Mouse (Mus musculus): ENCODE measurements around the gene Cited4. TPM values are rescaled to one million over a fixed set of nuclear protein-coding genes. Genes with fewer than 3 reads are reported as not detected.

Gene Cited4
- polyA plus RNA-seq (2015; fragmentation: Nextera tagmentation; extraction: Ambion mirVana), result 10.6 and 13.1 TPM in 2 replicates

DNA sequence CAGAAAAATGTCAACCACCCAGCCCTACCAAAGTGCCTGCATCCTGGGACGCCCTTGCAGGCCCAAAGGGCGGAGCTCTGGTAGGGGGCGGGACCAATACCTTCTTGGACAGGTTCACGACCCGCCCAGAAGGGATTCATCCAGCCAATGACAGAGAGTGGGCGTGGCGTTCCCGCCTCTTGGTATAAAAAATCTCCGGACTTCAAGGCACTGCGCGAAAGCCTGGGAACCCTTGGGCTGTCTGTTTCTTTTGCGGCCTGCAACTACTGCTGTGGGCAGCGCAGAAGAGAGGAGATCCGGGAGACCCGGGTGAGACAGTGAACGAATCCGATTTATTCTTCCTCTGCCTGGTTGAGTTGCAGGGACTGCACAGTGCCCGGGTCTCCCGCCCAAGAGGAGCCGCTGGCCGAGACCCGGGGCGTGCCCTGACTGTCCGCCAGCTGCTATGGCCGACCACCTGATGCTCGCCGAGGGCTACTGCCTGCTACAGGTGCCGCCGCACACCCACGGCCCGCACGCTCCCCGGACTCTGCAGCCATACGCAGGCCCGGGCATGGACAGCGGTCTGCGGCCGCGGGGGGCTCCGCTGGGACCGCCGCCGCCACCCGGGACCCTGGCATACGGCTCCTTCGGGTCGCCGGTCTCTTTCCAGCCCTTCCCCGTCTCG lies at the start of gene Cited4:
Gene Cited4, plus strand, starts transcription at position 215 of the 667 bp plus-strand sequence.
- Histone ChIP-seq H3K4me1 (ENCODE audit: insufficient read depth, low read length) (peaks cover 18% of the 10 kb centered on the region), H3K27me3 (ENCODE audit: insufficient read depth, low read length) (peaks cover 9% of the 10 kb centered on the region; the same call in 1 of the 2 replicates), H3K9me3 (ENCODE audit: low read length) (no peaks in the 10 kb centered on the region), H3K27ac (ENCODE audit: low read length) (peak within 1 kb of the TSS; percentile 54; the same call in 1 of the 2 replicates), H3K4me3 (ENCODE audit: low read length) (peak within 1 kb of the TSS; percentile 66), H3K9ac (replicated peaks; ENCODE audit: low read length) (peak within 1 kb of the TSS; percentile 76), H3K36me3 (ENCODE audit: insufficient read depth, low read length) (no peaks in the 10 kb centered on the region), H3K4me2 (replicated peaks; ENCODE audit: low read depth, low read length) (peak within 1 kb of the TSS; percentile 100)
- peak; percentile 95 for ATAC-seq (ENCODE audit: low FRiP score, low TSS enrichment)
- under 1% methylated on average over 37 of the region's 50 CpGs for WGBS

DNA sequence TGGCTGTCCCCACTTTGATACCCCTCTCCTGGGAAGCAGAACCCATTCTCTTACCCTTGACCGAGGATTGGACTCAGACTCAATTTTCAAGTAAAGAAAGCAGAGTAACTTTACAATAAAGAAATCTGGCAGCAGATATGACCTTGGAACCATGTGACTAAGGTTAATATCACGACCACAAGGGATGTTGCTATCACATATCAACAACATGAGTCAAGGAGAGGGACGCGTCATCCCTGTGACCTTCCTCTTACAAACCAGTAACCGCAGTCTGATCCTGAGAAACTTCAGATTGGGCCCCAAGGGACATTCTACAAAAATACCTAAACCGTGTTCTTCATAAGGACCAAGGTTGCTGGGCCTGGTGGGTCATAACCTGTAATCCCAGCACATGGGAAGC lies 38.6 kb upstream of the Cited4 start:
- Histone ChIP-seq H3K27me3 (ENCODE audit: insufficient read depth, low read length) (no peaks in the 10 kb centered on the region), H3K36me3 (ENCODE audit: insufficient read depth, low read length) (no peaks in the 10 kb centered on the region), H3K4me3 (ENCODE audit: low read length) (no peak overlapping the region), H3K4me2 (replicated peaks; ENCODE audit: low read depth, low read length) (no peak overlapping the region), H3K9ac (replicated peaks; ENCODE audit: low read length) (no peak overlapping the region), H3K27ac (ENCODE audit: low read length) (no peak overlapping the region), H3K4me1 (ENCODE audit: insufficient read depth, low read length) (no peaks in the 10 kb centered on the region), H3K9me3 (ENCODE audit: low read length) (no peaks in the 10 kb centered on the region)
- ATAC-seq (ENCODE audit: low FRiP score, low TSS enrichment), result no peak
- WGBS, result 84% methylated on average over 6 of the region's 6 CpGs

DNA sequence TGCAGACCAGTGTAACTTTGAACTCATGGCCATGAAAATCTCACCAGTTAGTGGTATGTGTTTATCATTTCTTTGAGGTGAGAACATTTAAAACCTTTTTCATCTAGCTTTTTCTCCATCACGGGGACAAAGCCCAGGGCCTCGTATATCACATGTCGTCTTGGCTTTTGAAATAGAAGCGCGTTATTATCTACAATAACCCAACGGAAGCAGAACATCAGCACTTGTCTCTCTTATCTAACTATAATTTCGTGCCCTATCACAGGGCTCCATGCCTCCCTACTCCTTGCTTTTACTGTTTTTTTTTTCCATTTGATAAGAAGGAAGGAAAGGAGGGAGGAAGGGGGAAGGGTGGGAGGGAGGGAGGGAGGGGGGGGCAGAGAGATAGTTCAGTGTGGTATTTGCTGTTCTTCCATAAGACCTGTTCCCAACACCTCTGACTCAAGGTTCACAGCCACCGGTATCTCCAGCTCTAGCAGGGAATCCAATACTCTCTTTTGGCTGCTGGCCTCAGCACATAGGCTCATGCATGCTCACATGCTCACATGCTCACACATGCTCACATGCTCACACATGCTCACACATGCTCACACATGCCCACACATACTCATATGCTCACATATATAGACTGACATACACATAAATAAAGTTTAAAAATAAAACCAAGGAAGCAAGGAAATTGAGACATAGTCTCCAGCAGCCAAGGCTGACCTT lies 36.0 kb upstream of the Cited4 start:
- 73% methylated on average over 8 of the region's 8 CpGs for WGBS
- no peak overlapping the region for H3K4me2 ChIP-seq (replicated peaks; ENCODE audit: low read depth, low read length)
- H3K36me3 ChIP-seq (ENCODE audit: insufficient read depth, low read length), result no peaks in the 10 kb centered on the region
- H3K27ac ChIP-seq (ENCODE audit: low read length), result no peak overlapping the region
- no peak overlapping the region for H3K9ac ChIP-seq (replicated peaks; ENCODE audit: low read length)
- H3K9me3 ChIP-seq (ENCODE audit: low read length), result no peaks in the 10 kb centered on the region
- ATAC-seq (ENCODE audit: low FRiP score, low TSS enrichment), result no peak
- no peaks in the 10 kb centered on the region for H3K27me3 ChIP-seq (ENCODE audit: insufficient read depth, low read length)
- H3K4me3 ChIP-seq (ENCODE audit: low read length), result no peak overlapping the region
- H3K4me1 ChIP-seq (ENCODE audit: insufficient read depth, low read length), result no peaks in the 10 kb centered on the region

DNA sequence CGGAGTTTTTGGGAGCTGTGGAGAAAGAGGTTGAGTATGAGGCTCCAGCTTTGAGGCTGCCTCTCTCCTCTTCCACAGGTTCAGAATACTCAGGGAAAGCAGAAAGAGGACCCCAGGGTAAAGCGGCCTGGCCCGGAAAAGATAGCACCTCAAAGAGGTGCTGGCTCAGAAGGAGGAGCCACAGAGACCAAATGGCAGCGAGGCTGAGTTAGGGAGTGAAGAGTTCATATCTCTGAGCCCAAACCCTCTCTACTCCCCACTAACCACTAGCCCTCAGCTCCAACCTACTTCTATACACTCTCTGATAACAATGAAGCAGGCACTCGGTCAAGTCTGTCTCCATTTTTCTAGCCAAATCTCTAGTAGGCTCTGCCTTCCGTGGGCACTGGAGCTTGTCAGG lies 34.5 kb upstream of the Cited4 start:
- no peak overlapping the region for H3K4me2 ChIP-seq (replicated peaks; ENCODE audit: low read depth, low read length)
- no peak for ATAC-seq (ENCODE audit: low FRiP score, low TSS enrichment)
- H3K36me3 ChIP-seq (ENCODE audit: insufficient read depth, low read length), result no peaks in the 10 kb centered on the region
- no peak overlapping the region for H3K27ac ChIP-seq (ENCODE audit: low read length)
- no peaks in the 10 kb centered on the region for H3K9me3 ChIP-seq (ENCODE audit: low read length)
- no peaks in the 10 kb centered on the region for H3K4me1 ChIP-seq (ENCODE audit: insufficient read depth, low read length)
- H3K27me3 ChIP-seq (ENCODE audit: insufficient read depth, low read length), result no peaks in the 10 kb centered on the region
- WGBS, result 54% methylated on average over 6 of the region's 6 CpGs
- H3K4me3 ChIP-seq (ENCODE audit: low read length), result no peak overlapping the region
- no peak overlapping the region for H3K9ac ChIP-seq (replicated peaks; ENCODE audit: low read length)

- Histone ChIP-seq H3K4me1 (ENCODE audit: insufficient read depth, low read length) (no peaks in the 10 kb centered on the region), H3K9me3 (ENCODE audit: low read length) (no peaks in the 10 kb centered on the region), H3K27ac (ENCODE audit: low read length) (no peak overlapping the region), H3K4me2 (replicated peaks; ENCODE audit: low read depth, low read length) (no peak overlapping the region), H3K9ac (replicated peaks; ENCODE audit: low read length) (no peak overlapping the region), H3K27me3 (ENCODE audit: insufficient read depth, low read length) (no peaks in the 10 kb centered on the region), H3K36me3 (ENCODE audit: insufficient read depth, low read length) (no peaks in the 10 kb centered on the region), H3K4me3 (ENCODE audit: low read length) (no peak overlapping the region)
- WGBS, result 75% methylated on average over 2 of the region's 2 CpGs
- ATAC-seq (ENCODE audit: low FRiP score, low TSS enrichment), result no peak
These were observed 31.0 kb upstream of the Cited4 start for GRCm38 (mm10) chr4:120635351-120635750.

GRCm38 (mm10) chr4:120641946-120642345 lies 24.4 kb upstream of the Cited4 start:
- ATAC-seq (ENCODE audit: low FRiP score, low TSS enrichment), result no peak
- Histone ChIP-seq H3K36me3 (ENCODE audit: insufficient read depth, low read length) (no peaks in the 10 kb centered on the region), H3K9me3 (ENCODE audit: low read length) (no peaks in the 10 kb centered on the region), H3K27me3 (ENCODE audit: insufficient read depth, low read length) (no peaks in the 10 kb centered on the region), H3K4me3 (ENCODE audit: low read length) (no peak overlapping the region), H3K4me1 (ENCODE audit: insufficient read depth, low read length) (no peaks in the 10 kb centered on the region), H3K9ac (replicated peaks; ENCODE audit: low read length) (no peak overlapping the region), H3K27ac (ENCODE audit: low read length) (no peak overlapping the region), H3K4me2 (replicated peaks; ENCODE audit: low read depth, low read length) (no peak overlapping the region)
- WGBS, result 91% methylated on average over 6 of the region's 6 CpGs

GRCm38 (mm10) chr4:120643899-120644298 lies 22.5 kb upstream of the Cited4 start:
- Histone ChIP-seq H3K4me3 (ENCODE audit: low read length) (no peak overlapping the region), H3K4me1 (ENCODE audit: insufficient read depth, low read length) (no peaks in the 10 kb centered on the region), H3K27ac (ENCODE audit: low read length) (no peak overlapping the region), H3K9ac (replicated peaks; ENCODE audit: low read length) (no peak overlapping the region), H3K27me3 (ENCODE audit: insufficient read depth, low read length) (peaks cover 11% of the 10 kb centered on the region), H3K36me3 (ENCODE audit: insufficient read depth, low read length) (no peaks in the 10 kb centered on the region), H3K4me2 (replicated peaks; ENCODE audit: low read depth, low read length) (no peak overlapping the region), H3K9me3 (ENCODE audit: low read length) (no peaks in the 10 kb centered on the region)
- no peak for ATAC-seq (ENCODE audit: low FRiP score, low TSS enrichment)
- 83% methylated on average over 3 of the region's 3 CpGs for WGBS

GRCm38 (mm10) chr4:120649369-120650207 lies 16.8 kb upstream of the Cited4 start:
- Histone ChIP-seq H3K4me3 (ENCODE audit: low read length) (peak overlapping the region; percentile 48), H3K27me3 (ENCODE audit: insufficient read depth, low read length) (peaks cover 31% of the 10 kb centered on the region), H3K4me1 (ENCODE audit: insufficient read depth, low read length) (0 out of 2 replicates have a peak, but pooled peaks cover 7% of the 10 kb centered on the region), H3K27ac (ENCODE audit: low read length) (no peak overlapping the region), H3K9ac (replicated peaks; ENCODE audit: low read length) (peak overlapping the region; percentile 57), H3K4me2 (replicated peaks; ENCODE audit: low read depth, low read length) (peak overlapping the region; percentile 92), H3K36me3 (ENCODE audit: insufficient read depth, low read length) (no peaks in the 10 kb centered on the region), H3K9me3 (ENCODE audit: low read length) (no peaks in the 10 kb centered on the region)
- peak; percentile 77 for ATAC-seq (ENCODE audit: low FRiP score, low TSS enrichment)
- 6% methylated on average over 49 of the region's 55 CpGs for WGBS

GRCm38 (mm10) chr4:120650208-120650592 lies 16.2 kb upstream of the Cited4 start:
- H3K36me3 ChIP-seq (ENCODE audit: insufficient read depth, low read length), result no peaks in the 10 kb centered on the region
- H3K4me1 ChIP-seq (ENCODE audit: insufficient read depth, low read length), result 0 out of 2 replicates have a peak, but pooled peaks cover 7% of the 10 kb centered on the region
- peak overlapping the region; percentile 92 for H3K4me2 ChIP-seq (replicated peaks; ENCODE audit: low read depth, low read length)
- H3K9me3 ChIP-seq (ENCODE audit: low read length), result no peaks in the 10 kb centered on the region
- peak overlapping the region; percentile 57; the same call in 1 of the 2 replicates for H3K9ac ChIP-seq (replicated peaks; ENCODE audit: low read length)
- H3K27me3 ChIP-seq (ENCODE audit: insufficient read depth, low read length), result peaks cover 31% of the 10 kb centered on the region
- no peak for ATAC-seq (ENCODE audit: low FRiP score, low TSS enrichment)
- 28% methylated on average over 7 of the region's 7 CpGs for WGBS
- peak overlapping the region; percentile 48 for H3K4me3 ChIP-seq (ENCODE audit: low read length)
- H3K27ac ChIP-seq (ENCODE audit: low read length), result no peak overlapping the region

All from kidney, embryonic 16.5 days (tissue).